Mouse (Mus musculus): ENCODE data around the gene Syt7.

- TF ChIP-seq CTCF (IDR thresholded peaks at IDR 0.05; ENCODE audit: borderline replicate concordance, insufficient read depth, low read length) = no peak
- no peak for TF ChIP-seq POLR2A (IDR thresholded peaks at IDR 0.05; ENCODE audit: low read depth, low read length)
Measured at GRCm38 (mm10) chr19:10389391-10390098, 655 bp downstream of the Syt7 start.
